Mouse (Mus musculus) hindbrain, embryonic 11.5 days (tissue): ENCODE measurements around the gene Ugt1a1. TPM values are rescaled to one million over a fixed set of nuclear protein-coding genes. Genes with fewer than 3 reads are reported as not detected.

Experiments
- ATAC-seq: fragments of 200-750 bp; cut with Nextera tagmentation; 2 replicates; pipeline ENCODE4 v1.8.0; 2017; ENCODE audit warnings: mild to moderate bottlenecking, moderate TSS enrichment, moderate library complexity; ENCODE audit not compliant: low FRiP score
- DNase-seq: peaks from one replicate; pipeline ENCODE4 v3.0.0-alpha.2; 2015; ENCODE audit warnings: low spot score
- H3K27ac ChIP-seq: fragments of 300-500 bp; sonication (generic); 2 replicates; pipeline ENCODE4 v1.5.1; 2014; ENCODE audit warnings: mild to moderate bottlenecking, low read depth, low read length
- H3K27me3 ChIP-seq: fragments of 300-500 bp; sonication (generic); 2 replicates; pipeline ENCODE4 v1.6.1; 2014; ENCODE audit warnings: mild to moderate bottlenecking, low read length, moderate library complexity, mixed read lengths; ENCODE audit not compliant: control insufficient read depth, insufficient read depth
- H3K36me3 ChIP-seq: fragments of 300-500 bp; sonication (generic); 2 replicates; pipeline ENCODE4 v1.6.1; 2014; ENCODE audit warnings: mild to moderate bottlenecking, low read length, moderate library complexity, mixed read lengths; ENCODE audit not compliant: control insufficient read depth, insufficient read depth
- H3K4me1 ChIP-seq: fragments of 300-500 bp; sonication (generic); replicated peaks from 2 replicates; pipeline ENCODE4 v1.6.1; 2014; ENCODE audit warnings: low read length, mixed read lengths; ENCODE audit not compliant: control insufficient read depth, insufficient read depth
- H3K4me2 ChIP-seq: fragments of 300-500 bp; sonication (generic); replicated peaks from 2 replicates; pipeline ENCODE4 v1.6.1; 2014; ENCODE audit warnings: mild to moderate bottlenecking, low read depth, low read length
- H3K4me3 ChIP-seq: fragments of 300-500 bp; sonication (generic); 2 replicates; pipeline ENCODE4 v1.5.1; 2014; ENCODE audit warnings: low read depth, low read length
- H3K9ac ChIP-seq: fragments of 300-500 bp; sonication (generic); 2 replicates; pipeline ENCODE4 v1.6.1; 2014; ENCODE audit warnings: low read depth, low read length
- H3K9me3 ChIP-seq: fragments of 300-500 bp; sonication (generic); 2 replicates; pipeline ENCODE4 v1.6.1; 2016; ENCODE audit warnings: low read length; ENCODE audit not compliant: control insufficient read depth
- WGBS: fragments of 180-500 bp; shearing (Covaris S2); extraction: QIAGEN DNeasy Blood & Tissue Kit; methylation state at CpG from one replicate; pipeline ENCODE4 v1.1.7; 2014; 5-methylcytosine and 5-hydroxymethylcytosine counted together
- polyA plus RNA-seq: library from polyadenylated mRNA; unstranded; fragments of >200 nt; fragmentation: Nextera tagmentation; extraction: Ambion mirVana; gene quantifications from 2 replicates; pipeline ENCODE4 v1.2.1, GENCODE M21; 2014

Ugt1a1 gene
- polyA plus RNA-seq, 1 experiment from 2014 or later = not detected

- H3K36me3 ChIP-seq = no peaks in the 10 kb centered on the region
- no peaks in the 10 kb centered on the region for H3K4me1 ChIP-seq
- 46% methylated on average over 5 of the region's 5 CpGs for WGBS
- H3K4me3 ChIP-seq = no peak overlapping the region
- H3K27me3 ChIP-seq = no peaks in the 10 kb centered on the region
- ATAC-seq (no peak), DNase-seq (no peak)
- H3K9me3 ChIP-seq = peaks cover 95% of the 10 kb centered on the region
- H3K27ac ChIP-seq = no peak overlapping the region
- no peak overlapping the region for H3K4me2 ChIP-seq
- no peak overlapping the region for H3K9ac ChIP-seq
Observed at GRCm38 (mm10) chr1:88234646-88235045, 22.9 kb downstream of the Ugt1a1 start.

- H3K4me3 ChIP-seq = no peak overlapping the region
- no peak overlapping the region for H3K4me2 ChIP-seq
- no peaks in the 10 kb centered on the region for H3K27me3 ChIP-seq
- no peak overlapping the region for H3K9ac ChIP-seq
- ATAC-seq (no peak), DNase-seq (no peak)
- H3K27ac ChIP-seq = no peak overlapping the region
- H3K9me3 ChIP-seq = peaks cover 95% of the 10 kb centered on the region
- H3K4me1 ChIP-seq = no peaks in the 10 kb centered on the region
- whole genome bisulfite sequencing = 65% methylated on average over 11 of the region's 11 CpGs
- H3K36me3 ChIP-seq = no peaks in the 10 kb centered on the region
Observed at GRCm38 (mm10) chr1:88235046-88235893, 23.5 kb downstream of the Ugt1a1 start.

- DNase-seq = no peak
- no peak overlapping the region for H3K4me2 ChIP-seq
Observed at GRCm38 (mm10) chr1:88235894-88236415, 24.2 kb downstream of the Ugt1a1 start.

GRCm38 (mm10) chr1:88237311-88237710 is 25.6 kb downstream of the Ugt1a1 start:
- WGBS = 81% methylated on average over 5 of the region's 5 CpGs
- ATAC-seq = no peak
- Histone ChIP-seq H3K27me3 (no peaks in the 10 kb centered on the region), H3K27ac (no peak overlapping the region), H3K9ac (no peak overlapping the region), H3K4me1 (no peaks in the 10 kb centered on the region), H3K36me3 (no peaks in the 10 kb centered on the region), H3K4me3 (no peak overlapping the region), H3K9me3 (peaks cover 90% of the 10 kb centered on the region), H3K4me2 (no peak overlapping the region)
- no peak for DNase-seq

More at GRCm38 (mm10) chr1:88235894-88236415, 24.2 kb downstream of the Ugt1a1 start:
- Histone ChIP-seq H3K9ac (no peak overlapping the region), H3K36me3 (no peaks in the 10 kb centered on the region), H3K9me3 (peaks cover 95% of the 10 kb centered on the region), H3K4me3 (no peak overlapping the region), H3K4me1 (no peaks in the 10 kb centered on the region), H3K27me3 (no peaks in the 10 kb centered on the region), H3K27ac (no peak overlapping the region)
- no peak for ATAC-seq
- WGBS = 68% methylated on average over 4 of the region's 4 CpGs

- no peak overlapping the region for H3K4me3 ChIP-seq
- ATAC-seq (no peak), DNase-seq (no peak)
- H3K27me3 ChIP-seq = no peaks in the 10 kb centered on the region
- no peak overlapping the region for H3K4me2 ChIP-seq
- H3K9me3 ChIP-seq = peaks cover 88% of the 10 kb centered on the region
- H3K36me3 ChIP-seq = no peaks in the 10 kb centered on the region
- H3K9ac ChIP-seq = no peak overlapping the region
- H3K27ac ChIP-seq = no peak overlapping the region
- no peaks in the 10 kb centered on the region for H3K4me1 ChIP-seq
- WGBS = 79% methylated on average over 6 of the region's 6 CpGs
Observed at GRCm38 (mm10) chr1:88238771-88239170, 27.0 kb downstream of the Ugt1a1 start.

- H3K9me3 ChIP-seq = peaks cover 87% of the 10 kb centered on the region
- 73% methylated on average over 5 of the region's 5 CpGs for WGBS
- no peak for DNase-seq
- no peak for ATAC-seq
- H3K27ac ChIP-seq = no peak overlapping the region
- no peaks in the 10 kb centered on the region for H3K27me3 ChIP-seq
- no peak overlapping the region for H3K4me2 ChIP-seq
- no peak overlapping the region for H3K9ac ChIP-seq
- H3K4me3 ChIP-seq = no peak overlapping the region
- no peaks in the 10 kb centered on the region for H3K36me3 ChIP-seq
- H3K4me1 ChIP-seq = no peaks in the 10 kb centered on the region
Observed at GRCm38 (mm10) chr1:88240072-88240471, 28.3 kb downstream of the Ugt1a1 start.

GRCm38 (mm10) chr1:88240579-88240978 is 28.8 kb downstream of the Ugt1a1 start:
- 76% methylated on average over 4 of the region's 4 CpGs for WGBS
- no peak overlapping the region for H3K9ac ChIP-seq

GRCm38 (mm10) chr1:88243861-88244260 is 32.1 kb downstream of the Ugt1a1 start:
- no peak overlapping the region for H3K4me3 ChIP-seq

More at GRCm38 (mm10) chr1:88240579-88240978, 28.8 kb downstream of the Ugt1a1 start:
- ATAC-seq (no peak), DNase-seq (no peak)
- no peak overlapping the region for H3K4me2 ChIP-seq
- peaks cover 87% of the 10 kb centered on the region for H3K9me3 ChIP-seq
- H3K27ac ChIP-seq = no peak overlapping the region
- H3K4me3 ChIP-seq = no peak overlapping the region
- H3K4me1 ChIP-seq = no peaks in the 10 kb centered on the region
- no peaks in the 10 kb centered on the region for H3K36me3 ChIP-seq
- no peaks in the 10 kb centered on the region for H3K27me3 ChIP-seq

GRCm38 (mm10) chr1:88245881-88246280 is 34.1 kb downstream of the Ugt1a1 start:
- WGBS = 80% methylated on average over 6 of the region's 6 CpGs
- ATAC-seq = no peak

More at GRCm38 (mm10) chr1:88243861-88244260, 32.1 kb downstream of the Ugt1a1 start:
- Histone ChIP-seq H3K27me3 (no peaks in the 10 kb centered on the region), H3K9me3 (peaks cover 90% of the 10 kb centered on the region), H3K27ac (no peak overlapping the region), H3K4me1 (no peaks in the 10 kb centered on the region), H3K36me3 (no peaks in the 10 kb centered on the region), H3K4me2 (no peak overlapping the region), H3K9ac (no peak overlapping the region)
- 66% methylated on average over 5 of the region's 5 CpGs for WGBS
- ATAC-seq (no peak), DNase-seq (no peak)

More at GRCm38 (mm10) chr1:88245881-88246280, 34.1 kb downstream of the Ugt1a1 start:
- no peak overlapping the region for H3K9ac ChIP-seq
- no peak overlapping the region for H3K4me3 ChIP-seq
- peaks cover 90% of the 10 kb centered on the region for H3K9me3 ChIP-seq
- H3K36me3 ChIP-seq = no peaks in the 10 kb centered on the region
- H3K4me2 ChIP-seq = no peak overlapping the region
- H3K4me1 ChIP-seq = no peaks in the 10 kb centered on the region
- H3K27ac ChIP-seq = no peak overlapping the region
- no peak for DNase-seq
- no peaks in the 10 kb centered on the region for H3K27me3 ChIP-seq
